Mouse (Mus musculus): ENCODE data around the gene Pip4k2a. TPM values are rescaled to one million over a fixed set of nuclear protein-coding genes. Genes with fewer than 3 reads are reported as not detected.
"Not testable (repeated sequence)": the region's sequence is repeated elsewhere in the genome, so short reads cannot be mapped to it uniquely, and the experiment has no call there.

Gene Pip4k2a
- polyA plus RNA-seq, 2 experiments from 2014 or later = 17.7 to 18.7 TPM

- not testable (repeated sequence) for ATAC-seq
These were observed 104.6 kb downstream of the Pip4k2a start for GRCm38 (mm10) chr2:18893336-18893735.

- ATAC-seq = no peak
These were observed 105.9 kb downstream of the Pip4k2a start for GRCm38 (mm10) chr2:18891991-18892537.

- no peak for ATAC-seq
These were observed 107.5 kb downstream of the Pip4k2a start for GRCm38 (mm10) chr2:18890227-18891001.

- ATAC-seq = no peak
These were observed 113.6 kb downstream of the Pip4k2a start for GRCm38 (mm10) chr2:18884277-18884676.

GRCm38 (mm10) chr2:18874626-18875025 is 123.3 kb downstream of the Pip4k2a start:
- no peak for ATAC-seq

GRCm38 (mm10) chr2:18874063-18874462 is 123.9 kb downstream of the Pip4k2a start:
- no peak for ATAC-seq

GRCm38 (mm10) chr2:18873440-18873839 is 124.5 kb downstream of the Pip4k2a start:
- ATAC-seq = no peak

- peak; percentile 88 for ATAC-seq
These were observed 125.1 kb downstream of the Pip4k2a start for GRCm38 (mm10) chr2:18872797-18873196.

GRCm38 (mm10) chr2:18871087-18871486 is 126.8 kb downstream of the Pip4k2a start:
- ATAC-seq = no peak

GRCm38 (mm10) chr2:18867069-18867468 is 130.9 kb downstream of the Pip4k2a start:
- ATAC-seq = no peak

- ATAC-seq = no peak
These were observed 133.2 kb downstream of the Pip4k2a start for GRCm38 (mm10) chr2:18864719-18865118.

- no peak for ATAC-seq
These were observed 136.2 kb downstream of the Pip4k2a start for GRCm38 (mm10) chr2:18861607-18862158.

GRCm38 (mm10) chr2:18860686-18861085 is 137.2 kb downstream of the Pip4k2a start:
- ATAC-seq = no peak

GRCm38 (mm10) chr2:18857952-18858351 is 140.0 kb downstream of the Pip4k2a start:
- ATAC-seq = no peak

GRCm38 (mm10) chr2:18856461-18856860 is 141.5 kb downstream of the Pip4k2a start:
- ATAC-seq = no peak

- no peak for ATAC-seq
These were observed 142.7 kb downstream of the Pip4k2a start for GRCm38 (mm10) chr2:18855246-18855645.

GRCm38 (mm10) chr2:18853345-18853744 is 144.6 kb downstream of the Pip4k2a start:
- ATAC-seq = no peak

- no peak for ATAC-seq
These were observed 147.3 kb downstream of the Pip4k2a start for GRCm38 (mm10) chr2:18850657-18851056.

GRCm38 (mm10) chr2:18848074-18848629 is 149.8 kb downstream of the Pip4k2a start:
- no peak for ATAC-seq

- no peak for ATAC-seq
These were observed 155.4 kb downstream of the Pip4k2a start for GRCm38 (mm10) chr2:18842527-18842926.

- ATAC-seq = no peak
These were observed 156.9 kb downstream of the Pip4k2a start for GRCm38 (mm10) chr2:18841051-18841450.

GRCm38 (mm10) chr2:18839532-18839931 is 158.4 kb downstream of the Pip4k2a start:
- ATAC-seq = no peak

- no peak for ATAC-seq
These were observed 162.5 kb downstream of the Pip4k2a start for GRCm38 (mm10) chr2:18835266-18835908.

All from activated CD4-positive, CD25-positive, alpha-beta regulatory T cell, adult 4 months (primary cell).